In the genomic region with DNA sequence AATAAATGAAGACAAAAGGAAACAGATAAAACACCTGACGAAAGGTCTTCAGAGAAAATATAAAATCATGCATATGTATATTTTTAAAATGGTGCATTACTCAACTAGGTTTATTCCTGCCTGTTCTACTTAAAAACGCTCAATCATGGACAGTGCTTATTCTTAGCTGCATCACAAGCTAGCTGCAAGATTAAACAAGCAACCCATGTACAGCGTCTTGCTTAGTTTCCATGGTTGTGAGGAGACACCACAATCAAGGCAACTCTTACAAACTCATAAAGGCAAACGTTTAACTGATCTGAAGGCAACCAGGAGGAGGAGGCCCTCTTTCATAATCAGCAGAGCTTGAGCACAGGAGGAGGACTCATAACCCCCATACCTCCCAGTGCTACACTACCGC, we compare ENCODE assay signal across 34 mouse cellular contexts.
"Had no signal": no experiment of that assay in that cellular context is flagged by ENCODE, and none has a peak within 500 bp of the region (broad histone marks: within the 10 kb centered on the region; RNA-seq: fewer than 3 reads in every experiment).

No protein-coding gene starts in this region.

- H3K4me3 ChIP-seq: heart, embryonic 10.5 days; heart, embryonic 12.5 days; heart, embryonic 13.5 days; heart, embryonic 15.5 days; hindbrain, embryonic 10.5 days; hindbrain, embryonic 12.5 days; hindbrain, embryonic 13.5 days; hindbrain, embryonic 15.5 days; intestine, embryonic 15.5 days; kidney, embryonic 15.5 days; layer of hippocampus, adult 2 months had no signal

- ATAC-seq: hindbrain, embryonic 16.5 days; hindbrain, postnatal 0 days; inflammation-experienced regulatory T-cells, adult 6 months; intestine, embryonic 15.5 days; intestine, embryonic 16.5 days; intestine, postnatal 0 days had no signal

- H3K27ac ChIP-seq: heart, embryonic 10.5 days; heart, embryonic 13.5 days; heart, embryonic 15.5 days; hindbrain, embryonic 10.5 days; hindbrain, embryonic 12.5 days; hindbrain, embryonic 13.5 days; hindbrain, embryonic 14.5 days; hindbrain, embryonic 15.5 days; hindbrain, postnatal 0 days; intestine, embryonic 15.5 days; kidney, embryonic 15.5 days; kidney, postnatal 0 days; layer of hippocampus, adult 2 months had no signal

- DNase-seq: heart, postnatal 10 days; heart, postnatal 14 days; heart, postnatal 36 days; heart, postnatal 4 days; kidney, adult 11 months; kidney, adult 18-20 months; kidney, adult 2 months; kidney, adult 8-10 months; kidney, adult 9 months; kidney, postnatal 10 days; kidney, postnatal 14 days; kidney, postnatal 25 days; kidney, postnatal 36 days; kidney, postnatal 4 days; layer of hippocampus, adult 9-11 months; layer of hippocampus, postnatal 36 days had no signal
